Mouse (Mus musculus) CH12.LX (cell line): ENCODE measurements around the gene Dlg2. TPM values are rescaled to one million over a fixed set of nuclear protein-coding genes. Genes with fewer than 3 reads are reported as not detected.

ENCODE experiments used
- DNase-seq: peaks from one replicate; pipeline ENCODE4 v3.0.0-alpha.2; 2013; ENCODE audit errors: extremely low read depth
- H3K27ac ChIP-seq: 2 replicates; pipeline ENCODE4 v1.5.1; 2012; ENCODE audit warnings: low read depth, mild to moderate bottlenecking, control low read depth, moderate library complexity; ENCODE audit not compliant: insufficient read depth
- H3K27me3 ChIP-seq: replicated peaks from 2 replicates; pipeline ENCODE3; 2012; ENCODE audit warnings: inconsistent platforms
- H3K36me3 ChIP-seq, 2 experiments: replicated peaks in 1 of 2; 2 replicates each; pipeline versions ENCODE3 to v1.6.1; 2012; ENCODE audit warnings: inconsistent platforms in 1 of 2, low read length in 1 of 2, mild to moderate bottlenecking in 1 of 2, mixed read lengths in 1 of 2, moderate library complexity in 1 of 2; ENCODE audit not compliant: control insufficient read depth in 1 of 2, insufficient read depth in 1 of 2
- H3K4me1 ChIP-seq, 2 experiments: 2 replicates each; pipeline ENCODE4 v1.6.1; 2012; ENCODE audit warnings: inconsistent platforms in 1 of 2, moderate library complexity in 1 of 2; ENCODE audit not compliant: insufficient read depth in 2 of 2, control insufficient read depth in 1 of 2
- H3K4me2 ChIP-seq: 2 replicates; pipeline ENCODE4 v1.6.1; 2012; ENCODE audit warnings: low read depth, mild to moderate bottlenecking, control low read depth; ENCODE audit not compliant: poor library complexity, insufficient read depth, severe bottlenecking
- H3K4me3 ChIP-seq, 3 experiments: fragments of 150-350 bp in 1 of 3; sonication (generic) in 1 of 3; replicated peaks in 1 of 3; 2 replicates each; pipeline versions ENCODE3 to v1.5.1; 2011 to 2012; ENCODE audit warnings: low read depth in 2 of 3, low read length in 2 of 3, mild to moderate bottlenecking in 2 of 3, moderate library complexity in 2 of 3, control low read depth in 1 of 3, improper control_type of control experiment in 1 of 3, inconsistent platforms in 1 of 3, mixed read lengths in 1 of 3; ENCODE audit not compliant: poor library complexity in 1 of 3
- H3K79me2 ChIP-seq: replicated peaks from 2 replicates; pipeline ENCODE4 v1.6.1; 2012; ENCODE audit warnings: mild to moderate bottlenecking, moderate library complexity; ENCODE audit not compliant: control insufficient read depth, poor library complexity, insufficient read depth, severe bottlenecking; ENCODE audit errors: extremely low read depth
- H3K9ac ChIP-seq: 2 replicates; pipeline ENCODE4 v1.6.1; 2012; ENCODE audit warnings: low read depth, mild to moderate bottlenecking, control low read depth, moderate library complexity; ENCODE audit not compliant: insufficient read depth
- H3K9me3 ChIP-seq: replicated peaks from 2 replicates; pipeline ENCODE3; 2012; ENCODE audit warnings: low read length, inconsistent platforms, mixed read lengths
- BHLHE40 ChIP-seq: IDR thresholded peaks from 2 replicates; pipeline ENCODE4 v1.6.1; 2011; ENCODE audit warnings: mild to moderate bottlenecking, low read depth, low read length, improper control_type of control experiment
- CHD1 ChIP-seq: IDR thresholded peaks from 2 replicates; pipeline ENCODE4 v1.6.1; 2012; ENCODE audit warnings: low read depth, low read length, improper control_type of control experiment, inconsistent platforms
- E2F4 ChIP-seq: IDR thresholded peaks from 2 replicates; pipeline ENCODE4 v1.6.1; 2011; ENCODE audit warnings: low read depth, low read length, improper control_type of control experiment; ENCODE audit not compliant: insufficient replicate concordance
- ELF1 ChIP-seq: IDR thresholded peaks from 2 replicates; pipeline ENCODE4 v1.6.1; 2014; ENCODE audit warnings: low read depth, mild to moderate bottlenecking, inconsistent platforms, low read length, improper control_type of control experiment
- EP300 ChIP-seq: IDR thresholded peaks from 2 replicates; pipeline ENCODE4 v1.6.1; 2011; ENCODE audit warnings: low read length, improper control_type of control experiment
- GABPA ChIP-seq: IDR thresholded peaks from 2 replicates; pipeline ENCODE4 v1.6.1; 2012; ENCODE audit warnings: low read depth, low read length, improper control_type of control experiment, inconsistent platforms; ENCODE audit not compliant: insufficient replicate concordance
- IRF4 ChIP-seq: IDR thresholded peaks from 2 replicates; pipeline ENCODE4 v1.6.1; 2014; ENCODE audit warnings: low read depth, mild to moderate bottlenecking, inconsistent platforms, low read length, improper control_type of control experiment
- JUN ChIP-seq: IDR thresholded peaks from 2 replicates; pipeline ENCODE4 v1.6.1; 2011; ENCODE audit warnings: low read depth, mild to moderate bottlenecking, low read length, improper control_type of control experiment, moderate library complexity; ENCODE audit not compliant: insufficient read depth
- JUND ChIP-seq: conservative IDR thresholded peaks from 2 replicates; pipeline ENCODE4 v1.6.1; 2011; ENCODE audit warnings: low read depth, low read length, improper control_type of control experiment
- MAZ ChIP-seq: IDR thresholded peaks from 2 replicates; pipeline ENCODE4 v1.6.1; 2012; ENCODE audit warnings: low read depth, mild to moderate bottlenecking, inconsistent platforms, low read length, improper control_type of control experiment, moderate library complexity
- MXI1 ChIP-seq: IDR thresholded peaks from 2 replicates; pipeline ENCODE4 v1.6.1; 2011; ENCODE audit warnings: mild to moderate bottlenecking, low read depth, low read length, improper control_type of control experiment
- NRF1 ChIP-seq: IDR thresholded peaks from 2 replicates; pipeline ENCODE4 v1.6.1; 2014; ENCODE audit warnings: low read depth, mild to moderate bottlenecking, inconsistent platforms, low read length, improper control_type of control experiment, moderate library complexity
- POLR2A ChIP-seq: IDR thresholded peaks from 2 replicates; pipeline ENCODE4 v1.6.1; 2011; ENCODE audit warnings: low read depth, mild to moderate bottlenecking, improper control_type of control experiment, low read length
- POLR2AphosphoS2 ChIP-seq: IDR thresholded peaks from 2 replicates; pipeline ENCODE4 v1.6.1; 2011; ENCODE audit warnings: low read depth, low read length, improper control_type of control experiment
- SIN3A ChIP-seq: IDR thresholded peaks from 2 replicates; pipeline ENCODE4 v1.6.1; 2012; ENCODE audit warnings: low read length, improper control_type of control experiment, inconsistent platforms
- USF1 ChIP-seq: IDR thresholded peaks from 2 replicates; pipeline ENCODE4 v1.6.1; 2014; ENCODE audit warnings: low read depth, mild to moderate bottlenecking, inconsistent platforms, low read length, improper control_type of control experiment
- ZC3H11A ChIP-seq: IDR thresholded peaks from 2 replicates; pipeline ENCODE4 v1.6.1; 2012; ENCODE audit warnings: low read depth, mild to moderate bottlenecking, inconsistent platforms, low read length, improper control_type of control experiment
- ZMIZ1 ChIP-seq: IDR thresholded peaks from 2 replicates; pipeline ENCODE4 v1.6.1; 2012; ENCODE audit warnings: low read depth, mild to moderate bottlenecking, inconsistent platforms, low read length, improper control_type of control experiment
- ZNF384 ChIP-seq: IDR thresholded peaks from 2 replicates; pipeline ENCODE4 v1.6.1; 2012; ENCODE audit warnings: low read depth, low read length, improper control_type of control experiment, inconsistent platforms
- dilution Hi-C: fragments of 300-500 bp; cut with MboI; formaldehyde crosslinking; loops from 2 replicates; pipeline ENCODE4 v1.14.3; 2020; ENCODE audit warnings: low sequenced_read_pairs; ENCODE audit not compliant: extremely low pct_unique_long_range_greater_than_20kb, extremely low pct_ligation_motif_present
- in situ Hi-C: fragments of 300-500 bp; cut with MboI; formaldehyde crosslinking; loops from 3 replicates; pipeline ENCODE4 v1.14.3; 2019; ENCODE audit warnings: low sequenced_read_pairs, low pct_ligation_motif_present, low pct_unique_long_range_greater_than_20kb, mixed read lengths
- polyA plus RNA-seq: library from polyadenylated mRNA; unstranded; fragments of >175 nt; gene quantifications from 2 replicates; pipeline ENCODE4 v1.2.1, GENCODE M21; 2012; ENCODE audit warnings: low read depth; ENCODE audit not compliant: insufficient read length
- total RNA-seq, 2 experiments: library from RNA; depleted of rRNA; stranded (reverse); fragments of 300-350 nt in 1 of 2; fragments of >200 nt in 1 of 2; gene quantifications; 2 replicates each; pipeline ENCODE4 v1.2.3; 2012 to 2014

Gene Dlg2
- total and polyA plus RNA-seq, 3 experiments, result 0.36 TPM; not detected in 2

GRCm38 (mm10) chr7:92135624-92136023, 1659.2 kb downstream of the Dlg2 start:
- DNase-seq, result no peak
- no peak overlapping the region for H3K4me3 ChIP-seq
- H3K27me3 ChIP-seq, result no peaks in the 10 kb centered on the region
- peaks cover 0 to 9% of the 10 kb centered on the region in 2 experiments; a peak in 1 of 4 replicates for H3K4me1 ChIP-seq
- H3K27ac ChIP-seq, result no peak overlapping the region
- dilution Hi-C loops, result no loop called here
- H3K9ac ChIP-seq, result no peak overlapping the region
- no peak overlapping the region for H3K4me2 ChIP-seq
- H3K79me2 ChIP-seq, result no peaks in the 10 kb centered on the region
- H3K9me3 ChIP-seq, result no peaks in the 10 kb centered on the region
- in situ Hi-C loops, result no loop called here
- no peaks in the 10 kb centered on the region for H3K36me3 ChIP-seq
- no peak for TF ChIP-seq ZMIZ1
- TF ChIP-seq GABPA, result no peak
- no peak for TF ChIP-seq BHLHE40
- TF ChIP-seq MXI1, result no peak
- no peak for TF ChIP-seq MAZ
- no peak for TF ChIP-seq ZNF384

DNA sequence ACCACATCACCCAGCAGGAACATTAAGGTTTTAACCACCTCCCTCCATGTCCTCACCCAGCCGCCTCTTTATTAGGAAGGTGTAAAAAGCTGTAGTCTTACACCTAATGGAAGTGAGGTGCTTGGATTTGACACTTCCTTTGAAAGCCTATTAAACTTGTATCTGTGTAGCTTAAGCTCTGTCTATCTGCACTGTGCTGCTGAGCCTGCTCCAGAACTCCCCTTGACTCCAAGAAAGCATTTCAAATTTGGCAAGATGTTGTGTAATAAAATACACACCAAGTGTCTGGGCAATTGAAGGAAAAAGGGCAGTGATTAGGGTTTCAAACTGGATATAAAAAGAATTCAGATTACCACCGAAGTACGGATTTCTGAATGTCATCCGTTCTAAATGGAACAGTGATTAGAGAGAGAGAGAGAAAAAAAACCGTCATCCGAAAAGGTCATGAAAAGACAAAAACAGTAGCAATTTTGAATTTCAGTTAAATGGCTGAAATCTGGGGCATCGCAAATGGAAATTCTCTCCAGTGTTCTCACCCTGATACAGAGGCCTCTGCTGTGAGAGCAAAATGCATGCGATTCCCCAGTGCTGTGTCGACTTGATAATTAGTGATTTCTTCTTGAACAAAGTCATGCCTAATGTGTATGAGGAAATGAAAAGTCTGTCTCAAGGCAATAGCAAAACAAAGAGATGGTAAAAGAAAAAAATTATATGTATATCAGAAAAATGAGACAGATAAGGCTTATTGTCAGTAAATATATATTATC, 1663.8 kb downstream of the Dlg2 start:
- no peak overlapping the region for H3K4me3 ChIP-seq
- DNase-seq, result no peak
- no peaks in the 10 kb centered on the region for H3K27me3 ChIP-seq
- dilution Hi-C loops, result no loop called here
- no peaks in the 10 kb centered on the region for H3K4me1 ChIP-seq
- H3K36me3 ChIP-seq, result no peaks in the 10 kb centered on the region
- H3K9ac ChIP-seq, result no peak overlapping the region
- in situ Hi-C loops, result no loop called here
- no peak overlapping the region for H3K4me2 ChIP-seq
- no peaks in the 10 kb centered on the region for H3K79me2 ChIP-seq
- TF ChIP-seq EP300 (no peak), ELF1 (no peak), E2F4 (no peak), CHD1 (no peak), NRF1 (no peak), JUND (no peak), POLR2AphosphoS2 (no peak), ZC3H11A (no peak), ZMIZ1 (no peak), SIN3A (no peak), MAZ (no peak), IRF4 (no peak), POLR2A (no peak), JUN (no peak), USF1 (no peak)
- no peak overlapping the region for H3K27ac ChIP-seq
- H3K9me3 ChIP-seq, result no peaks in the 10 kb centered on the region
